Mouse (Mus musculus): ENCODE results near the gene Myo3a. TPM values are rescaled to one million over a fixed set of nuclear protein-coding genes. Genes with fewer than 3 reads are reported as not detected.

The Myo3a gene
- polyA plus RNA-seq, 1 experiment from 2014 or later = not detected

- DNase-seq (ENCODE audit: low spot score) = peak; percentile 51
- H3K27me3 ChIP-seq (ENCODE audit: insufficient read depth, poor library complexity, severe bottlenecking) = peaks cover 100% of the 10 kb centered on the region
- no peaks in the 10 kb centered on the region for H3K9me3 ChIP-seq
- no peaks in the 10 kb centered on the region for H3K36me3 ChIP-seq
- peak overlapping the region; percentile 64 for H3K27ac ChIP-seq
- peak overlapping the region; percentile 54 for H3K4me3 ChIP-seq
- WGBS = under 1% methylated on average over 60 of the region's 60 CpGs
- peaks cover 42% of the 10 kb centered on the region for H3K4me1 ChIP-seq (replicated peaks)
Measured at GRCm38 (mm10) chr2:22623111-22624070, 396.1 kb downstream of the Myo3a start.

- peaks cover 41% of the 10 kb centered on the region for H3K4me1 ChIP-seq (replicated peaks)
- peak; percentile 24 for DNase-seq (ENCODE audit: low spot score)
- no peaks in the 10 kb centered on the region for H3K36me3 ChIP-seq
- peaks cover 94% of the 10 kb centered on the region for H3K27me3 ChIP-seq (ENCODE audit: insufficient read depth, poor library complexity, severe bottlenecking)
- H3K9me3 ChIP-seq = no peaks in the 10 kb centered on the region
- peak overlapping the region; percentile 54; the same call in 1 of the 2 replicates for H3K4me3 ChIP-seq
- 3% methylated on average over 27 of the region's 27 CpGs for WGBS
- H3K27ac ChIP-seq = no peak overlapping the region
Measured at GRCm38 (mm10) chr2:22624188-22624975, 397.1 kb downstream of the Myo3a start.

DNA sequence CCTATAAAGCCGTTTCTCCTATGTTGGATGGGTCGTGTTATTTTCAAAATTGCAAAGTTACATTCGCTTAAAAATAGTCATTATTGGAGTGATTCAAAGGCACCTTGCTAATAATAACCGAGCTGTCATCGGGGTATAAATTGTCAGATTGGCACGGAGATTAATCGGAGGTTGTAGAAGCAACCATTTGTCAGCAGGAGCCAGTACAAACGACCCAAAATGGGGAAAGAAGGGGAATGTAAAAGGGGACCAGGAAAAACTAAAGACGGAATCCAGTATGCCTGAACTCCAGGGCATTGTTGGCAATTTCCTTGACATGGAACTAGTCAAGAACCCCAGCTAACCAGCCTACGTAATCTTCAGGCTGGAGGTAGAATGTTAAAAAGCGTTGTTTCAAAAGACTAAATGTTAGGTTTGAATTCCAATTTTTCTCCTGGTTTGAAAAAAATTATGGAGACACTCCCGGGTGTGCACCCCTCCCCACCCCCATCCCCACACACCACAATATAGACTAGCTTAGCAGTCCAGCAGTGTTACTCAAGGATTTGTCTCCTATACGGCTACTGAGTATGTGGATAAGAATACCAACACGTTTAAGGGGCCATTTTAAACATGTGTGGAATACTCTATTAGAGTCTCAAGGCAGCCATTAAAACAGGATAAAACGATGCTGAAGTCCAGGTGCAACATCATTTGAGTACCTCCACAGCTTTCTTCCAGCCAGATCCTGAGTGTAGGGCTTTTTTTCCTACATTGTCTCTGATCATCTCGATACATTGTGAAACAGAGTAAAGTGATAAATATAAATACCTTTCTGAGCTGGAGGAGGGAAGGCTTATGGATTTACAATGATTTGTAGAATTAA lies 398.0 kb downstream of the Myo3a start:
- no peak for DNase-seq (ENCODE audit: low spot score)
- Histone ChIP-seq H3K4me1 (replicated peaks) (peaks cover 33% of the 10 kb centered on the region), H3K36me3 (no peaks in the 10 kb centered on the region), H3K27ac (no peak overlapping the region), H3K9me3 (no peaks in the 10 kb centered on the region), H3K4me3 (no peak overlapping the region), H3K27me3 (ENCODE audit: insufficient read depth, poor library complexity, severe bottlenecking) (peaks cover 85% of the 10 kb centered on the region)
- 8% methylated on average over 16 of the region's 16 CpGs for WGBS

GRCm38 (mm10) chr2:22627147-22627666 lies 399.9 kb downstream of the Myo3a start:
- no peak for DNase-seq (ENCODE audit: low spot score)
- H3K9me3 ChIP-seq = no peaks in the 10 kb centered on the region
- 29% methylated on average over 3 of the region's 3 CpGs for WGBS
- H3K27me3 ChIP-seq (ENCODE audit: insufficient read depth, poor library complexity, severe bottlenecking) = peaks cover 66% of the 10 kb centered on the region
- no peak overlapping the region for H3K4me3 ChIP-seq
- H3K27ac ChIP-seq = no peak overlapping the region
- H3K4me1 ChIP-seq (replicated peaks) = peaks cover 19% of the 10 kb centered on the region
- no peaks in the 10 kb centered on the region for H3K36me3 ChIP-seq

DNA sequence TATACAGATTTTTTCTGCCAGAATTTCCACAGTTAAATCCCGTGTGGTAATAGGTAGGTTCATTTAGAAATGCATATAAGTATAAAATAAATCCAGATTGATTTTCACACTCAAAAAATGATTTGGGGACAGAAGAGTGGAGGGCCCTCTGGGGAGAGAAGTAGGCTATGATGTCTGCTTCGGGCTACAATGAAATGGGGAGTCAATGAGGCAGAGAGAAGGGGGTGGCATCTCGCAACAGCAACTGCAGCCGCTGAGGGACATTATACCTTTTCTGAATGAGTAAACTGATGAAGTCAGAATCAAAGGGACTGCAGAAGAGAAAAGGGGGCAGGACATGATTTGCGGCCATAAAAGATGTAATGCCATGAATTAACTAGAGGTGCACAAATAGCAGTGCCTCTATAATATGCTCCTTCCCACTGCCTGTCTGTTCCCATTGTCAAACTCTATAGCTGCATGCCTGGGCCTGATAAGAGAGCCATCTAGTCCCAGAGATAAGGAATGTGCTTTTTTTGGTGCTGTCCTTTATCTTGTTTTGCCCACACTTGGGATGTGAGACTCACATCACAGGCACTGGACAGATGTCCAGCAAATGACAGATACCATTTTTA lies 400.6 kb downstream of the Myo3a start:
- Histone ChIP-seq H3K9me3 (no peaks in the 10 kb centered on the region), H3K27me3 (ENCODE audit: insufficient read depth, poor library complexity, severe bottlenecking) (peaks cover 59% of the 10 kb centered on the region), H3K4me1 (replicated peaks) (peaks cover 12% of the 10 kb centered on the region), H3K27ac (no peak overlapping the region), H3K4me3 (no peak overlapping the region), H3K36me3 (no peaks in the 10 kb centered on the region)
- no peak for DNase-seq (ENCODE audit: low spot score)
- 20% methylated on average over 5 of the region's 5 CpGs for WGBS

GRCm38 (mm10) chr2:22634766-22635165 lies 407.5 kb downstream of the Myo3a start:
- WGBS = 45% methylated on average over 8 of the region's 8 CpGs
- H3K36me3 ChIP-seq = no peaks in the 10 kb centered on the region
- DNase-seq (ENCODE audit: low spot score) = peak; percentile 19

DNA sequence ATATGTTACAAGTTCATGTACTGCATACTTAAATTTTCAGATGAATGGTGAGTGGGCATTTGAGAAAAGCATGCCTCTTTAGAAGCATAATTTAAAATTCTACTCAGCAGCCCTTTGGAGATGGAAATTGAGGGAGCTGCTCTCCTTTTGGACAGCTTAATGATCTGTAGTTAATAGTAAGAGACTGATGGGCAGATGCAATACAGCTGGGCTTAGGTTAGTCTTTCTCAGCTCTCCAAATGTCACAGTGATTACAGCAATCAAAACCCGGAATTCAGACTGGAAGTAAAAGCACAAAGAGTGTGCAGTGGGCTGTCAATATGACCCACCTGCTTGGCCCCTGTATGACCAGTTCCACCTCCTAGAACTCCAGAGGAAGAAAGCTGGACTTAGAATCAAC lies 418.8 kb downstream of the Myo3a start:
- no peaks in the 10 kb centered on the region for H3K36me3 ChIP-seq
- WGBS = 70% methylated on average over 1 of the region's 1 CpGs
- H3K4me1 ChIP-seq (replicated peaks) = no peaks in the 10 kb centered on the region
- H3K27me3 ChIP-seq (ENCODE audit: insufficient read depth, poor library complexity, severe bottlenecking) = no peaks in the 10 kb centered on the region
- no peak overlapping the region for H3K27ac ChIP-seq
- H3K9me3 ChIP-seq = no peaks in the 10 kb centered on the region
- DNase-seq (ENCODE audit: low spot score) = no peak
- H3K4me3 ChIP-seq = no peak overlapping the region

More at GRCm38 (mm10) chr2:22634766-22635165, 407.5 kb downstream of the Myo3a start:
- Histone ChIP-seq H3K4me1 (replicated peaks) (no peaks in the 10 kb centered on the region), H3K27me3 (ENCODE audit: insufficient read depth, poor library complexity, severe bottlenecking) (no peaks in the 10 kb centered on the region), H3K27ac (no peak overlapping the region), H3K9me3 (no peaks in the 10 kb centered on the region), H3K4me3 (no peak overlapping the region)

DNA sequence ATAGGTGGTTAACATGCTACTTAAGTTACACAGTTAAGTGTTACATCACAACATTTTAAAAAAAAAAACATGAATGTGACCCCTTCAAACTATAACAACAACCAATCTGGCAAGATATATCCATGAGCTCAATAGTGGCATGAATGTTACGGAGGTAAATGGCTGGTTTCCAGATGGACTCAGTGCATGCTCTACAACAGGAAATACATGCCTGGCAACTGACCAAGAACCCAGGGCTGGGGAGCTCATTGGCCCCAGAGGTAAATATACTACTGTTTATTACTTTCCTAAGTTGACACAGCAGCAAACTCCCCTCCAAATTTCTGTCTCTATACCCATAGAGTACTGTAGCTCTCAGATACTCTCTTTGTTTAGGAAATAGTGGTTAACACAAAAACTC lies 421.1 kb downstream of the Myo3a start:
- no peaks in the 10 kb centered on the region for H3K4me1 ChIP-seq (replicated peaks)
- 87% methylated on average over 1 of the region's 1 CpGs for WGBS
- DNase-seq (ENCODE audit: low spot score) = no peak
- no peak overlapping the region for H3K4me3 ChIP-seq
- H3K36me3 ChIP-seq = no peaks in the 10 kb centered on the region
- no peak overlapping the region for H3K27ac ChIP-seq
- H3K27me3 ChIP-seq (ENCODE audit: insufficient read depth, poor library complexity, severe bottlenecking) = no peaks in the 10 kb centered on the region
- no peaks in the 10 kb centered on the region for H3K9me3 ChIP-seq

GRCm38 (mm10) chr2:22651826-22652225 lies 424.5 kb downstream of the Myo3a start:
- Histone ChIP-seq H3K27me3 (ENCODE audit: insufficient read depth, poor library complexity, severe bottlenecking) (no peaks in the 10 kb centered on the region), H3K9me3 (no peaks in the 10 kb centered on the region), H3K4me3 (no peak overlapping the region), H3K4me1 (replicated peaks) (no peaks in the 10 kb centered on the region), H3K36me3 (no peaks in the 10 kb centered on the region), H3K27ac (no peak overlapping the region)
- no peak for DNase-seq (ENCODE audit: low spot score)
- whole genome bisulfite sequencing = 87% methylated on average over 4 of the region's 4 CpGs

DNA sequence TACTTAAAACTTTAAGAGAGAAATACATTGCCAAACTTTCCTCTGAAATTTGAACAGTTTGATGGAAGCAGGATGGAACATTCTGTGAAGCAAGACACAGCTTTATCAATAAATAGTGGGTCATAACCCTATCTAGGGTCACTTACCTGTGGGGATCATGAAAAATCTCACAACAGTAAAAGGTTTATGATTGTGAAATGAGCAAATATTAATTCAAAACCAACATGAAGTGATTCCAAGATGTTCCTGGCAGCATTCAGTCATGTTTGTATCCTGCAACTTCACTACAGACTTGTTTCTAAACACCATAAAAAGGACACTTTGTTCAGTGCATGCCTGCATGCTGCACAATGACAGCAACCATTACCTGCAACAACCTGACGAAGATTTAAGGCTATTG lies 436.4 kb downstream of the Myo3a start:
- Histone ChIP-seq H3K27me3 (ENCODE audit: insufficient read depth, poor library complexity, severe bottlenecking) (no peaks in the 10 kb centered on the region), H3K4me1 (replicated peaks) (no peaks in the 10 kb centered on the region), H3K36me3 (no peaks in the 10 kb centered on the region), H3K27ac (no peak overlapping the region), H3K4me3 (no peak overlapping the region), H3K9me3 (no peaks in the 10 kb centered on the region)
- 66% methylated on average over 1 of the region's 1 CpGs for WGBS
- DNase-seq (ENCODE audit: low spot score) = no peak
